Mouse (Mus musculus): ENCODE measurements around the gene Kirrel. TPM values are rescaled to one million over a fixed set of nuclear protein-coding genes. Genes with fewer than 3 reads are reported as not detected.

The Kirrel gene
- total and polyA plus RNA-seq, 3 experiments: not detected

DNA sequence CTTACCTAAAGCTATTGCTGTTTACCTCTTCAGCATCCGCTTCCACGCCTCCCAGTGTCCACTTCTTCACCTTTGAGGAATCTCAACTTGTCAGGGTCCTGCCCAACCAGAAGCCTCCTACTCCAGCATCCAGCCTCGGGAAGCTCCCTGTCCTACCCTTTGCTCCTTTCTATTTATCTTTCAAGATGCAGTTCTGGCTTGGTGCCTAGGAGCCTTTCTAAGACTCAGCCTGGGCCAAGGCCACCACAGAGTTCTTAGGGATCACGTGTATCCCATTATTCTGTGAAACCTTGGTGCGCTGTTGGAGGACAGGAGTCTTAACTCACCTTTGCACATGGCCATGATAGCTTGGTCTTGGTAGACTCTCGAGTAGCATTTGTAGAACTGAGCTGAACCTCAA lies 50.8 kb downstream of the Kirrel start:
- TF ChIP-seq USF2 (IDR thresholded peaks at IDR 0.05; ENCODE audit: borderline replicate concordance in 1 of 2, insufficient read depth in 1 of 2, low read depth in 1 of 2, low read length in 2 of 2) (no peak), BHLHE40 (IDR thresholded peaks at IDR 0.05; ENCODE audit: borderline replicate concordance, low read depth, low read length) (no peak), SIN3A (IDR thresholded peaks at IDR 0.05; ENCODE audit: low read length) (no peak)
- no peaks in the 10 kb centered on the region for H3K9me3 ChIP-seq (replicated peaks; ENCODE audit: insufficient read depth, low read length)
- no peak overlapping the region for H3K4me3 ChIP-seq (ENCODE audit: control insufficient read depth in 1 of 2, insufficient read depth in 1 of 2, low read depth in 2 of 2, low read length in 2 of 2)
- no peaks in the 10 kb centered on the region for H3K36me3 ChIP-seq (ENCODE audit: control insufficient read depth in 1 of 2, insufficient read depth in 2 of 2, low read length in 2 of 2)
- H3K27ac ChIP-seq (ENCODE audit: control insufficient read depth, low read depth, low read length): no peak overlapping the region
- H3K27me3 ChIP-seq (ENCODE audit: control insufficient read depth in 1 of 2, insufficient read depth in 2 of 2, low read length in 2 of 2): no peaks in the 10 kb centered on the region
- no peaks in the 10 kb centered on the region for H3K79me2 ChIP-seq (ENCODE audit: control insufficient read depth, insufficient read depth, low read length, poor library complexity)
- no peak for DNase-seq (ENCODE audit: low read depth, low spot score)
- H3K9ac ChIP-seq (ENCODE audit: control insufficient read depth, low read depth, low read length, poor library complexity, severe bottlenecking): no peak overlapping the region
- H3K4me1 ChIP-seq (ENCODE audit: control insufficient read depth in 1 of 2, insufficient read depth in 2 of 2, low read length in 2 of 2): no peaks in the 10 kb centered on the region

DNA sequence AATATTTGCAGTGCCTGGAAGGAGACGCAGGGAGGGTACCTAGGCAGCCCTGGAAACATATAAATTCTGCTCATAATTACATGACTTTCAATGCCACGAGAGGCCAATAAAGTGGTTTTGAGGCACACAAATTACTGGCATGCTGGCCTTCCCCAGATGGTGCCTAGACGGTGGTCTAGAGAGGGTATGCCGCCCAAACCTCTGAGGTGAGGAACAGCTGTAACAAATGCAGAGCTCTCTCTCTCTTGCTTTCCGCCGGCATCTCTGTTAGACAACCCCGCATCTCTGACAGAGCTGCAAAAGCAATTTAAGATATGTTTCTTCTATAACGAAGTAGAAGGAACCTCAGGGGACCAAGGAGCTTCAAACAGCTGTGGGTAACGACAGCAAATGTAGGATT lies 56.3 kb downstream of the Kirrel start:
- no peak for TF ChIP-seq ETS1 (IDR thresholded peaks at IDR 0.05; ENCODE audit: low read depth, low read length)
- TF ChIP-seq POLR2AphosphoS2 (IDR thresholded peaks at IDR 0.05; ENCODE audit: low read length): no peak
- no peak for TF ChIP-seq TCF12 (IDR thresholded peaks at IDR 0.05; ENCODE audit: low read depth, low read length)
- TF ChIP-seq NRF1 (IDR thresholded peaks at IDR 0.05; ENCODE audit: insufficient read depth, low read depth, low read length, poor library complexity, severe bottlenecking): no peak
- TF ChIP-seq ZMIZ1 (IDR thresholded peaks at IDR 0.05; ENCODE audit: low read depth, low read length): no peak
- no peak for TF ChIP-seq EP300 (IDR thresholded peaks at IDR 0.05; ENCODE audit: low read depth in 1 of 2, low read length in 2 of 2)
- TF ChIP-seq HCFC1 (IDR thresholded peaks at IDR 0.05; ENCODE audit: low read depth, low read length): no peak
- no peak for TF ChIP-seq KAT2A (conservative IDR thresholded peaks at IDR 0.05; ENCODE audit: low read depth, low read length)
- no peak for TF ChIP-seq USF1 (IDR thresholded peaks at IDR 0.05; ENCODE audit: low read depth, low read length)
- no peak for TF ChIP-seq CTCF (IDR thresholded peaks at IDR 0.05 in 2 of 3, conservative IDR thresholded peaks at IDR 0.05 in 1 of 3; ENCODE audit: control insufficient read depth in 1 of 3, insufficient read depth in 1 of 3, low read depth in 2 of 3, low read length in 3 of 3, poor library complexity in 1 of 3, severe bottlenecking in 1 of 3)
- TF ChIP-seq SMC3 (IDR thresholded peaks at IDR 0.05; ENCODE audit: low read depth, low read length): no peak
- H3K9ac ChIP-seq (ENCODE audit: control insufficient read depth, low read depth, low read length, poor library complexity, severe bottlenecking): no peak overlapping the region

DNA sequence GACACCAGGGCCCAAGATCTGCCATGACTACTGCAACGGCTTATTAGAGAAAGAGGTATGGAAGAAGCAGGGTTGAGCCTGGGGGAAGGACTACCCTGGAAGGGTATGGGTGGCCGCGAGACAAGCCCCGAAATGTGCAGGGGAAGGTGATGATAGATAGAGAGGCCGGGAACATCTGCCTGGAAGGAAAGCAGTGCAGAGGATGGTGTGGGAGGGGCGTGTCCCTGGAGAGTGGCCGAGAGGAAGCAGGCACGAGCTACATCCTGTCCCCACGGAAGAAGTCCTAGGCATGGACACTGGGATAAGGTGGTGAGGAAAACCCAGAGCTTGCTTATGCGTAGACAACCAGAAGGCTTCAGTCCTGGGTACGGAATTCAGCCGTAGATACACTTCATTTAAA lies 56.9 kb downstream of the Kirrel start:
- Histone ChIP-seq H3K79me2 (ENCODE audit: control insufficient read depth, insufficient read depth, low read length, poor library complexity) (no peaks in the 10 kb centered on the region), H3K36me3 (ENCODE audit: control insufficient read depth in 1 of 2, insufficient read depth in 2 of 2, low read length in 2 of 2) (no peaks in the 10 kb centered on the region), H3K9ac (ENCODE audit: control insufficient read depth, low read depth, low read length, poor library complexity, severe bottlenecking) (no peak overlapping the region), H3K4me3 (ENCODE audit: control insufficient read depth in 1 of 2, insufficient read depth in 1 of 2, low read depth in 2 of 2, low read length in 2 of 2) (no peak overlapping the region), H3K9me3 (replicated peaks; ENCODE audit: insufficient read depth, low read length) (no peaks in the 10 kb centered on the region), H3K4me1 (ENCODE audit: control insufficient read depth in 1 of 2, insufficient read depth in 2 of 2, low read length in 2 of 2) (no peaks in the 10 kb centered on the region), H3K27ac (ENCODE audit: control insufficient read depth, low read depth, low read length) (no peak overlapping the region), H3K27me3 (ENCODE audit: control insufficient read depth in 1 of 2, insufficient read depth in 2 of 2, low read length in 2 of 2) (no peaks in the 10 kb centered on the region)
- no peak for DNase-seq (ENCODE audit: low read depth, low spot score)
- no peak for TF ChIP-seq SIN3A (IDR thresholded peaks at IDR 0.05; ENCODE audit: low read length)
- TF ChIP-seq E2F4 (IDR thresholded peaks at IDR 0.05; ENCODE audit: borderline replicate concordance, low read depth, low read length): no peak
- no peak for TF ChIP-seq GATA1 (IDR thresholded peaks at IDR 0.05; ENCODE audit: low read depth, low read length)
- TF ChIP-seq POLR2A (IDR thresholded peaks at IDR 0.05; ENCODE audit: control insufficient read depth in 1 of 2, insufficient read depth in 1 of 2, low read depth in 1 of 2, low read length in 2 of 2, poor library complexity in 1 of 2): no peak
- TF ChIP-seq SMC3 (IDR thresholded peaks at IDR 0.05; ENCODE audit: low read depth, low read length): no peak
- no peak for TF ChIP-seq ZC3H11A (IDR thresholded peaks at IDR 0.05; ENCODE audit: low read depth, low read length)
- no peak for TF ChIP-seq ELF1 (IDR thresholded peaks at IDR 0.05; ENCODE audit: low read depth, low read length)
- no peak for TF ChIP-seq TCF12 (IDR thresholded peaks at IDR 0.05; ENCODE audit: low read depth, low read length)
- no peak for TF ChIP-seq HCFC1 (IDR thresholded peaks at IDR 0.05; ENCODE audit: low read depth, low read length)
- no peak for TF ChIP-seq CHD2 (IDR thresholded peaks at IDR 0.05; ENCODE audit: low read length)

More for the DNA sequence above, 56.3 kb downstream of the Kirrel start:
- no peaks in the 10 kb centered on the region for H3K79me2 ChIP-seq (ENCODE audit: control insufficient read depth, insufficient read depth, low read length, poor library complexity)
- DNase-seq (ENCODE audit: low read depth, low spot score): no peak
- no peaks in the 10 kb centered on the region for H3K4me1 ChIP-seq (ENCODE audit: control insufficient read depth in 1 of 2, insufficient read depth in 2 of 2, low read length in 2 of 2)
- H3K4me3 ChIP-seq (ENCODE audit: control insufficient read depth in 1 of 2, insufficient read depth in 1 of 2, low read depth in 2 of 2, low read length in 2 of 2): no peak overlapping the region
- H3K27ac ChIP-seq (ENCODE audit: control insufficient read depth, low read depth, low read length): no peak overlapping the region
- H3K36me3 ChIP-seq (ENCODE audit: control insufficient read depth in 1 of 2, insufficient read depth in 2 of 2, low read length in 2 of 2): no peaks in the 10 kb centered on the region
- H3K9me3 ChIP-seq (replicated peaks; ENCODE audit: insufficient read depth, low read length): no peaks in the 10 kb centered on the region
- no peaks in the 10 kb centered on the region for H3K27me3 ChIP-seq (ENCODE audit: control insufficient read depth in 1 of 2, insufficient read depth in 2 of 2, low read length in 2 of 2)

Data from MEL (cell line).